Mouse (Mus musculus) frontal cortex, adult (tissue): ENCODE data around the gene Pde4d.
A peak's percentile ranks its signal among the peaks of the same experiment; 100 is the strongest.

Source experiments
- ATAC-seq: cut with Nextera tagmentation; 2 replicates; pipeline ENCODE4 v1.9.2; 2017; ENCODE audit warnings: mild to moderate bottlenecking, moderate library complexity, mixed read lengths; ENCODE audit not compliant: low TSS enrichment

The Pde4d gene

DNA sequence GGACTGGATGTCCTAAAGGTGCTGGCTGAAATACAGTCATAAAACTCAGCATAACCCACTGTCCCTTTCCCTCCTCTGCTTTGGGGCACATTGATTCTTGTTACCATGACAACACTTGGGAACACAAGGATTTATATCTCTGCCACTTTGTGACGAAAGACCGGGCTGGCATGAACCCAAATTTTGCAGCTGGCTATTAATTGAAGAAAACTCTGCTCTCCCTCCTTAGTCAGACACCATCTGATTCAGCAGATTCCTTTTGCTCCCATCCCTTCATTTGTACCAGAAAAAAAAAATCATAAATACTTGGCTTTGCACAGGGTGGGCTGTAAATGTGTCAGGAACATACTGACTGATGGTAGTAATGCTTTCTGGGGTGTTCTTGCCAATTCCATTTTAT lies 1037.6 kb downstream of the Pde4d start:
- no peak for ATAC-seq

DNA sequence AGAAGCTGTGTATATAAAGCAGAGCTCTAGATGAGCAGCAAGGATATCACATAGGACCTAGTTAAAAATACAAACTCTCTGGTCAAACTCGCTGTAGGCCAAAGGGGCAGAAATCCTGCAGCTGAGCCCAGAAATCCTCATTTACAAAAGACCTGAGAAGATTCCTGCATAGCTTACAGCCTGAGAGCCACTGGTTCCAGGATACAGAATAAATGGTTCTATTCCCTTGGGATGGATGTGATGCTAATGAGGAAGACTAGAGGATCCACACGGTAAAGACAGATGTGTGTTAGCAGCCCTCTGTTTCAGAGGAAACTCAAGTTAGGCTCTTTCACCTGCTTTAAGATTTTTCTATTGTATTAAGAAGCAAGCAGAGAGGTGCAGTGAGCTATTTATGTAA lies 1041.1 kb downstream of the Pde4d start:
- no peak for ATAC-seq

DNA sequence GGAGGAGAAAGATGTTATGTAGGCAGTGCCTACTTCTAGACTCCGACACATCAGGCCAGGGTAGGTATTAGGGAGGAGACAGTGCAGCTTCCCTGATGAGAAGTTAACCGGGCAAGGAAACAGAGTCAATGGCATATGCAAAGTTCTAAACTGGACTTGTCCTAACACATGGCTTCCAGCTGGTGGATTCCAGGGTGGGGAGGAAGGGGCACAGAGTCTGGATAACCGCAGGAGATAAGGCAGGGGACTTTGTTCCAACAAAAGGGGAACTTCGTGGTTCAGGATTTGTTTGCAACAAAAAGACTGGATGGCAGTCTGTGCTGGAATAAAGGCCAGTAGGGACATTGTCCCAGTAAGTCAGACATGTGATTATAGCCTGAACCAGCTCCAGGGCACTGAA lies 1042.1 kb downstream of the Pde4d start:
- ATAC-seq, result no peak

DNA sequence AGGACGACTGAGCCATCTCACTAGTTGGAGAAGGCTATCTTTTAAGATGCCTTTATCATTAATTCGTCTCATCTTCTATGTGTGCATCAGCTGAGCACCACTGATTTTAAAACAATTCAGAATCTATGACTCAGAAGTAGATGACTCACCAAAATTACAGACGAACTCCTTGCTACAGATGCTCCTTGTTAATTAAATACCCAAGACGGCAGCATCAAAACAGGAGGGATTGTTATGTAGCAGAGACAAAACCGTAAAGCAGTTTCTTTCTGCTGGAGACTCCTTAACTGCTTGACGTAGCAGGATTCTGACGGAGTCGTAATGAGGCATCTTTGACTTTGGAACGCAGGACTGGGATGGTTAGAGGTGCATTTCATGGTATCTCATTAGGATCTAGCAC lies 1050.6 kb downstream of the Pde4d start:
- peak; percentile 47 for ATAC-seq

DNA sequence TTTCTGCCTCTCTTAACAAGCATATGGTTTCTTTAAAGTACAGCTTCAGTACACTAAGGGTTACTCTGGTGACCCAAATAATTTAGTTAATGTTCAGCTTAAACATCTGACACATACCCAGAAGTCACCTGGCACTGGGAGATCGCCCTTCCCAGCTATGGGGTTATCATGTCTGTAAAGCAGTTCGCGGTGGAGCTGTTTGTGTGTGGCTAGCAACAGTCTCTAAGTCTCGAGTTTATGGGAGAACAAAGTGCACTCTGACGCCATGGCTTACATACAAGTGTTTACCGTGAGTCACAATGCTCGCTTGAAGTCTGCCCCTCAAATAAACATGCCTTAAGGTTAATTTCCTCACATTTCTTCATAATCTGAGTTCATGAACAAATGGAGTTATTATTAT lies 1053.0 kb downstream of the Pde4d start:
- ATAC-seq, result no peak

DNA sequence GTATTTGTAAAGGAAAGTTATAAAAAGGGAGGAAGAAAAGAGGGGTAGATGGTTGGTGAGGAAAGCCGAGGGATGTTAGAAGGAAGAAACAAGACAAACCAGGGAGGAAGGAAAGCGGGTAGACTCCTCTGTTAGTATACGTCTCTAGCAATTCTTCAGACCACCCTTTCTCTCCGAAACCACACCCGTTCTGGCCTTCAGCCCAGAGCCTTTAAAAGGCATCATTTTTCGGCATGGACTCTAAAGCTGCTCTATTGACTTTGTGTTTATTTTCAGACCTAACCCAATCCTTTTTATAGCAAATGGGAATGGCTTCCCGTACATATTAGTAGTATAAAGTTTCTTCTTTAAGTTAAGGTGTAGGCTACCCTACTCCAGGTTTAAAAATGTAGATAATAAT lies 1057.0 kb downstream of the Pde4d start:
- no peak for ATAC-seq

DNA sequence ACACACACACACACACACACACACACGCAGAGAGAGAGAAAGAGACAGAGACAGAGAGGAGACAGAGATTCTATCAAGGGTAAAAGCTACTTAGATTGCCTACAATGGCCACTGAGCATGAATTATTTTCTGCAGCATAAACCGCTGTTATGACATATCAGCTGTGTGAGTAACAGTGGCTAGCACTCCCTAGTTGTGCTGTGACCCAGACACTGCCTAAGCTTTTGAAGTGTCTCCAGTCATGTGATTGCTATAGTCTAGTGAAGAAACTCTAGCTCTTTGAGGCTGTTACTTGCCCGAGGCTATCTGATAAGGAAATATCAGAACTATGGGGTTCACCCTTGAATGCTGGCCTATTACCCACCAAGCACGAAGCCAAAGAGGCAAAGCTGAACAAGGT lies 1058.7 kb downstream of the Pde4d start:
- no peak for ATAC-seq

DNA sequence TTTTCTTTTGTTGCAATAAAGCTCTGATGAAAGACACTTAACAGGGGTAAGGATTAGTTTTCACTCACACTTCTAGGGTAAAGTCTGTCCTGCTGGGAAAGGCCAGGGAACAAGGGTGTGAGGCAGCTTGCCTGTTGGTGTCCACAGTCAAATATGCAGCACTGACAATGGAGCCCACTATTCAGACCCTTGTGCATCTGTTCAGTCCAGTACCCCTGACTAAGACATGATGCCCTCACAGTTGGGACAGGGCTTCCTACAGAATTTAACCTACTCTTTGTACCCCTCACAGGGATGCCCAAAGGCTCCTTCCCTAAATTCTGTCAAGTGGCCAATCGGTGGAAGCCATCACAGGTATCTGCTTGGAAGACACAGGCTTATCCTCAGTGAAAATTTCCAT lies 1068.4 kb downstream of the Pde4d start:
- ATAC-seq, result no peak

DNA sequence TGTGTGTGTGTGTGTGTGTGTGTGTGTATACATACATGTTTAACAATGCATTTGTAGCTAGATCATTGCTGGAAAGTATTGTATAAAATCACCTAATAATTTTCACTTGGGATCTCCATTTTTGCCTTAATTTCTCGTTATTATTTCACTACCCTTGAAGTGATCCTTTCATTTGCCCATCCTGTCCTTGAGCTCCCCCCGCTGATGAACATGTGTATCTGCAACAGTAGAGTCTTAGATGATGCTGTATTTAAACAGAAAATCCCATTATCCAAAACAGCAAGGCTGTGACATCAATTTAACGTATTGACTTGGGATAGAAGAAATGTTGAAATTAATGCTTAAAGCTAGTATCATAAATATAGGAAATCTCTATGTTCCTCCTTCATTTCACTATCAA lies 1069.7 kb downstream of the Pde4d start:
- ATAC-seq, result 0 out of 2 replicates have a peak, but pooled peaks have one; percentile 55

DNA sequence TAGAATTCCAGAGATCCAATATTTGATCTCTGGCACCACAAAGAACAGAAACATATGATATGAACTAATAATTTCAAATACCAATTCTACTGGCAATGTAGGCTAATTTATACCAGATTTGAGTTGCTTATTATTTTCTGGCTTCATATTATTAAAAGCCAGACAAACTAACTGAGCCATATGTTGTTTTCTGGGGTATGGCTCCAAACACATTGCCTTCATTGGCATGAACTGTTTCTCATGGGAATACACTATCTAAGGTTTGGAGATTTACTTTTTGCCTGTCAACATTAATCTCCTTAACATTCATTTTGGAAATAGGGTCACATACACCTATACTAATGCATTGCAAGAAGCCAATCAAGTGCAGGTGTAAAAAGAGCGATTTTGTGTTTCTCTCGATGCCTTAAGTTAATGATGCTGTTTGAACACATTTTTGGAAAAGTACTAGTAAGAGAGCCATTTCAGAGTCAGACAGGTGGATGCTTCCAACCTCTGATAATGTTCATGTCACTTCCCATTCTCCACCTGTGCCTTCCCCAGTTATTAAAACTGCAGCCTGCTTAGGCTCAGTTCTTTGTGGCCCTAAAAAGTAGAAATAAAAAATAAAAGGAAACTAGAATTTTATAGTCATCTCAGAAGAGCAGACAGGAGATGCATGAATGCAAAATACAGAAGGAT lies 1070.4 kb downstream of the Pde4d start:
- ATAC-seq, result no peak

DNA sequence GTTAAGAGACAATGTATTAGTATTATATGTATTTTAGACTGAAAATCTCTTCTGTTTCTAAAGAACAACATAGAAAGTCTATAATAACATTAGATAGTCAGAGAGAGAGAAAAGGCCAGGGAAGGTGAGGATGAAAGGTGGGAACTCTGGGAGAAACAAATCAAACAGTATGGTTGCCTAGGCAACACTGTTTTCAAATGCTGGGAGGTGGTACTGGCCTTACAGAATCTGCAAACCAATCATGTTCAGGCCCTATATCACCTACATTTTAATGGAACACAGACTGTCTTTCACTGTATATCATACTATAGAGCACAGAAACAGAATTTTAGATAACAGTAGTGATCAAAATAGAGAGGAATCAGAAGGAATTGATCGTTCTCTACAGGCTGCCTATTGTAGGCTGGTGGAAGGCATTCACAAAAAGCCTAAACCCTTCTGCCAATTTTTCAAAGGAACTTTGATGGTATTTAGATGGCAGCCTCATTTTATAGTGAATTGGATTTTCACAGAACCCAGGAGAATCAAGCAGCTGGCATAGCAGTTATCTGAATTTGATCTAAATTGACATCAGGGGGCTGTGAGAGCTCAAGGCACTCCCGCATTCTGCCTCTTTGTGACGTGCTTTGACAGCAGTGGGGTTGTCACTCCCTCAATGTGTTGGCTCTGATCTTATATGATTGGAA lies 1084.2 kb downstream of the Pde4d start:
- peak; percentile 50 for ATAC-seq

DNA sequence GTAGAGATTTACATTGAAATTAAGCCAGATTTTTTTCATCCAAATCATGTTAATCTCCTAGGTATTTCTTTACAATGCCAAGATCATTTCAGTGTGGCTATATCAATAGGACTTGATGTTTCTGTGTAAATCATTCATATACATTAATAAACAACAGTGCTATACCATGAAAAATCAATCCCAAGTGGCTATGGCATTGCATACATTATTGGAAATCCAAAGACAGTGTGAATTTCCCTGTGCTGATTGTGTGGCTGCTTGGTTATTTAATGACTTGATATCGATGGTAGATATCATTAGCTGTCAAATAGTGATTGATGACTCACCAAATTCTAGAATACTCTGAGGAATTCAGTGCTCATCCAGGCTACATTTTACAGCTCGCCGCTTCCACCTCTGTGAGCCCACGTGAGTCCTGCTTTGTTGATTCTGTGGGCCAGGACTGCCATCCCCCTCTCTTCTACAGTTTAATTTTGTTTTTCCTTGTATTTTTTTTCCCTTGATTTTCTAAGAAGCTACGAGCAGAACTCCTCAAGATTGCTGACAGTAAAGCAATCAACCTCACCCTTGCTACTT lies 1085.0 kb downstream of the Pde4d start:
- ATAC-seq, result no peak

DNA sequence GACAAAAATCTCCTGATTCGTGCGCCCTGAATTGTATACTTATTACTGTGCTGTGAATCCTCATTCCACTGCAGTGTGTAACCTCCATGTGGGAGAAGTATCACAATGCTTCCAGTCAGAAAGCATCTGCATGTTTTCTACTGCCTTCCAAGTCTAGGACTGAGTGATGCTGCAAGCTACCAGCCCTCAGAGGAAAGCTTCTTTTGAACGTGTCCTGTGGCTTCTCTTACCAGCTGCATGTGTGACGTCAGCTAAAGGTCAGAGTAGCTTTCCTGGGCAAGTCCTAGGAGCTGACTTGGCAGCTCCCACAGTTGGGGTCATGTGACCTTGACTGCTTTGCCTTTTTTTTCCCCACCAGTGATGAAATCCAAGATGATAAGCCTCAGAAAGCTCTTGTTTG lies 1086.9 kb downstream of the Pde4d start:
- ATAC-seq, result peak; percentile 48; the same call in 1 of the 2 replicates

DNA sequence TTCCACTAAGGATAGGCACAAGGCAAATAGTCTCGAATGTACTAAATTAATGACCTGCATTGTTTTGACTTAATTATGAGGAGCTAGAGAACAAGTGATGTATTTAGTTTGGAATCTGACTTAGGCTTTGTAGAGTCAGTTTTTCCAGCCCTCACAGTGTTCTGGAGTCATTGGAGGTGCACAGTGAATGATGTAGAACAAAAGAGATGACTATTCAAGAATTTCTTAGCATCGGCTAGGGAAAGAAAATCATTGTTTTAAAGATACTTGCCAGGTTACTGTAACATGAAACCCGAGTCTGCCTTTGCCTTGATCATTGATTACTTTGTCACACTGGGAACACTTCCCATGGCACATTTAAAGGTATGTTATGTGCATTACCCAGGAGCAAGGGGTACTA lies 1089.6 kb downstream of the Pde4d start:
- no peak for ATAC-seq

DNA sequence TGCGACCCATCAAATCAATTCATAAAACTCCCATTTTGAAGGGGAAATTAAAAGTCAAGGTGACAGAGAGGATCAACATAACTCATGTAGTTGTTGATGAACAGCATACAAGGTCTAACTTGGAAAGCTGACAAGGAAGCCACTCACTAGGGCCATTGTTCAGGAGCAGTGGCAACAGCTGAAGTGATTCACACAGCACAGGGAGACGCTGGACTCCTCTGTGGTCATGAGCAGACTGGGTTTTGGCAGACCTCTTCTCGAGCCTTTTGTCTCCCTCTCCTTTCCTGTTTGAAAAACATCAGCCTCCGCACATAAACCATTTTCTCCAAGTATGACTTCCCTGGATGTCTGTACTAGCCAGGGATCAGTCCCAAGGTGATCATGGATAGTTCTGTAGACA lies 1094.9 kb downstream of the Pde4d start:
- ATAC-seq, result 0 out of 2 replicates have a peak, but pooled peaks have one; percentile 45

DNA sequence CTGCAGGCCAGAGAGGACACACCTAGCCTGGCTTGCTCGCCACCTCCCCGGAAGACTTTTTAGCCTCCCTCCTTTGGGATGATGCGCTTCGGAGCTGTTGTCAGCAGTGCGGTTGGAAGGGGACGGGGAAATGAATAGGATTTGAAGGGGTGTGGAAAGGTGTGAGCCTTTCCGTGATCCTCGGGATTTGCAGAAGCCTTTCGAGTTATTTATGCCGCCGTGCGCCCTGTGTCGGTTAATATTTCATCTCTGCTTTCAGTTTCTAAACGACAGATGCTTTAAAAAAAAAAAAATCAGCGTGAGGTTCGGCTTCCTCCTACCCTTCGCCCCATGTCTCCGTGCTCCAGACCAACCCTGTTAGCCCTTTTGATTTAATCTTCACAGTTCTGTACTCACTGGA lies 1096.6 kb downstream of the Pde4d start:
- no peak for ATAC-seq

DNA sequence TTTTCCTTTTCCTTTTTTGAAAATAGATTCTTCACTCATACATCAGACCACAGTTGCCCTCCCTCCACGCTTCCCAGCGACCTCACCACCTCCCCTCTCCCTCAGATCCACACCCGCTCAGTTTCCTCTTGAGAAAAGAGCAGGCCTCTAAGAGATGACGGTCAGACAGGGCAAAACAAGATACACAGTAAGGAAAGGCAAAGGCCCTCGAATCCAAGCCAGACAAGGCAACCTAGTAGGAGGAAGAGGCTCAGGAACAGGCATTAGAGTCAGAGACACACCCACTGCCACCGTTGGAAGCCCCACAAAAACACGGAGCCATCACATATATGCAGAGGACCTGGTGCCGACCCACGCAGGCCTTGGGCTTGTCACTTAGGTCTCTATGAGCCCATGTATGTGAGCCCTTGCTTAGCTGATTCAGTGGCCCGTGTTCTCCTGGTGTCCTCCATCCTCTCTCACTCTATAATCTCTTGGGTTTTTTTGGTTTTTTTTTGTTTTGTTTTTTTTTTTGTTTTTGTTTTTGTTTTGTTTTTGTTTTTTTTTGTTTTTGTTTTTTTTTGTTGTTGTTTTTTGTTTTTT lies 1097.3 kb downstream of the Pde4d start:
- ATAC-seq, result no peak

DNA sequence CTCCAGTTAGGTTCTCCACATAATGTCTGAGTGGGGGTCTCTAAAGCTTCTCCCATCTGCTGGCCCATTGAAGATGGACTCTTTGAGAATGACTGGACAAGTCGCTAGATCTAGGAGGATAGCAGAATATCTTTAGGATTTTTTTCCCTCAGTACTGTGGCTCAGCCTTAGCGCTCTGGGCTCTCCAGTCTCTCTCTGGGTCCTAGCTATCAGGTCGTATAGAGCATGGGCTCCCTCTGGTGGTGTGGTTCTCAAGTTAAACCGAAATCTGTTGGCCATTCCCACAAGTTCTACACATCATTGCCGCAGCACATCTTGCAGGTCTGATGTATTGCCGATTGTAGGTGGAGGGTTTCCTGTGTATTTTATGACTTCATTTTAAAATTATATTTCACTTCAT lies 1098.0 kb downstream of the Pde4d start:
- ATAC-seq, result peak; percentile 92

DNA sequence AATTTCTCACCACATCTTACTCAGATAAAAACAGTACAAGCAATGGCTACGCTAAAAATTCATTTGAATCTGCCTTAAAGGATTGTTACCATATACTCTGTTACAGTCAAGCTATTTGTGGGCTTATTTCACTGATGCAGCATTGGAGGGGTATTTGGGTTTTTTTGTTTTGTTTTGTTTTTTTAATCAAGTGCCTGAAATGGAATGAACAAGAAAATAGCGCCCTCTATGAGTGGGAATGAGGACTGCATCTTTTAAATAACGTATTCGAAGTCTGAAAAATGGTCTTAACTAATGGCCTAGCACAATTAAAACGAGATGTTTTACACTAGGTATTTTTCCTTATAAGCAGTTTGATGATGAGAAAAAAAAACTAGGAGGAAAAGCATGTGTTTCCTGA lies 1098.5 kb downstream of the Pde4d start:
- no peak for ATAC-seq

DNA sequence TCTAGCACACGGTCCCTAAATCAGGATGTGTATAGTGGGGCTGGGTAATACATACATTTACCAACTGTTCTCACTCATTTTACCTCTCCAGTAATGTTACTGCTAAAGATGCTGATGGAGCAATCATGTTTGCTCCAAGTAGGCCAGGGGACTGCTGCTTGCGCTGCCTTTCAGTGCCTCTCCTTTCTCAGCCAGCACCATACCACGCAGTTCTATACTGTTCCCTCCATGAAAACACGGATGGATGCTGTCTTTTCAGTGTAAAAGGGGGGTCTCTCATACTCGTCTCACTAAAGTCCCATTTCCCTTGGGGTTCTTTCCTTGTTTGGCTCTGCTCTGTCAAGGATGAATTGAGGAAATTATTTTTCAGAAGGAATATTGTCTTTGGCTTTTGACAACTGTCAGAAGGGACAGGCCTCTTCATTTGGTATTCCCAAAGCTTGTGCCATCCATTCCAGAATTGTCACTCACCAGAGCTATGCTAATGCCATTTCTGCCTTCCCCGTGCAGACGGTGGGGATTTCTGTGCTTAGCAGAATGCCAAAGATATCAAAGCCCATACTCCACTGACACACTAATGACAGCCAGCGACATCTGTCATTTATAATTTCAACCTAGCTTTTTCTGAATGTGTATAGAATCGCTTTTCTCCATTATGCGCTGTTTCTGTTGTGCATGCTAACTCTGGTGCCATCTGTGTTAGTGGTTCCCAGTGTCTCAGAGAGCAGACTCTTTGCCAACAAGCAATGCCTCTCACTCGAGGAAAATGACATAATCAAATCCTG lies 1099.2 kb downstream of the Pde4d start:
- no peak for ATAC-seq

DNA sequence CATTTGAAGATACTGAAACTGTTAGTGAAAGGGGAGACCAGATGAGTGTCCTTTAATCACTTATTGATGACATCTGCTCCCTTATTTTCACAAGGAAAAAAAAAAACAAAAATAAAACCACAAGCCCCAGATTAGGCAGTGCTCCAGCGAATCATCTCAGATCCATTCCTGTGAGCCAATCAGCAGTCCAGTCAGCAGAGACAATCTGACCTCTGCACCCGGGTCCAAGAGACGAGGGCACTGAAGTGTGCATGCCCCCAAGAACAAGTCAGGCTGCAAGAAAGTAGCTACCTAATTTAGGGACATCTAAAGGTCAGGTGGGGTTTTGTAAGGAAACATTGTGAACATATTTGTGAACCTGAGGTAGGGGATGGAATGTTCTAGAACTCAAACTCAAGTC lies 1102.1 kb downstream of the Pde4d start:
- no peak for ATAC-seq

DNA sequence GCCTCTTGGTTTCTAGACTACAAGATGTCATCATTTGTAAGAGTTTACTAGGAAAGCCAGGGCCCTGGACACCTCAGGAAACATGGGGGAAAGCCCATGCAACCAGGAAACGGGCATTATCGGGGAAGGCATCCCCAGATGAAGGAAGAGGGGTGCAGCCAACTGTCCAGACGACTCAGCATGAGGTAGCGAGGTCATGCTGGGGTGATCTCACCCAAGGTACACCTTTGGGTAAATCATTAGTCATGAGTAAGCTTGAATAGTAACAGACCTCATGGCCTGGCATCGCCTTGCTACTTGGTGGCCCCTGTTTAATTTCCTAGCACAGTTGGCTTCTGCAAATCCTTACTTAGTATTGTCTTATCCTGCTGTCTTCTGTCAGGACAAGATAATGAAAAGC lies 1105.8 kb downstream of the Pde4d start:
- ATAC-seq, result no peak
